Mouse (Mus musculus) MN1 (cell line): ENCODE measurements around the gene Dpysl5.

ENCODE experiments used
- DNase-seq: peaks from one replicate; pipeline ENCODE4 v3.0.0-alpha.2; 2016; ENCODE audit warnings: low spot score

The Dpysl5 gene

GRCm38 (mm10) chr5:30765596-30766370 is 54.4 kb downstream of the Dpysl5 start:
- no peak for DNase-seq

GRCm38 (mm10) chr5:30768082-30768481 is 56.7 kb downstream of the Dpysl5 start:
- DNase-seq = peak; percentile 57

GRCm38 (mm10) chr5:30768598-30768997 is 57.2 kb downstream of the Dpysl5 start:
- DNase-seq = peak; percentile 42

- no peak for DNase-seq
These were observed 57.7 kb downstream of the Dpysl5 start for GRCm38 (mm10) chr5:30769075-30769474.

- DNase-seq = peak; percentile 86
These were observed 63.4 kb downstream of the Dpysl5 start for GRCm38 (mm10) chr5:30774601-30775371.

GRCm38 (mm10) chr5:30780699-30781098 is 69.3 kb downstream of the Dpysl5 start:
- no peak for DNase-seq

- no peak for DNase-seq
These were observed 69.8 kb downstream of the Dpysl5 start for GRCm38 (mm10) chr5:30781147-30781546.

GRCm38 (mm10) chr5:30787381-30787780 is 76.0 kb downstream of the Dpysl5 start:
- DNase-seq = no peak

GRCm38 (mm10) chr5:30790047-30790446 is 78.7 kb downstream of the Dpysl5 start:
- no peak for DNase-seq

GRCm38 (mm10) chr5:30796125-30796524 is 84.8 kb downstream of the Dpysl5 start:
- DNase-seq = peak; percentile 71

- no peak for DNase-seq
These were observed 86.1 kb downstream of the Dpysl5 start for GRCm38 (mm10) chr5:30797482-30797881.

- DNase-seq = no peak
These were observed 86.6 kb downstream of the Dpysl5 start for GRCm38 (mm10) chr5:30797982-30798381.

- DNase-seq = no peak
These were observed 87.6 kb downstream of the Dpysl5 start for GRCm38 (mm10) chr5:30798965-30799364.

- DNase-seq = no peak
These were observed 91.5 kb downstream of the Dpysl5 start for GRCm38 (mm10) chr5:30802724-30803467.

- DNase-seq = peak; percentile 86
These were observed 94.7 kb downstream of the Dpysl5 start for GRCm38 (mm10) chr5:30806106-30806505.

GRCm38 (mm10) chr5:30814424-30815119 is 103.2 kb downstream of the Dpysl5 start, which contains the start of gene Mapre3:
Gene Mapre3, plus strand, starts transcription at chr5:30814641.
- DNase-seq = peak; percentile 92

- DNase-seq = peak; percentile 17
These were observed 103.7 kb downstream of the Dpysl5 start for GRCm38 (mm10) chr5:30815120-30815465.

GRCm38 (mm10) chr5:30816261-30816791 is 105.0 kb downstream of the Dpysl5 start:
- no peak for DNase-seq

GRCm38 (mm10) chr5:30818758-30819309 is 107.5 kb downstream of the Dpysl5 start:
- DNase-seq = no peak

- DNase-seq = no peak
These were observed 111.3 kb downstream of the Dpysl5 start for GRCm38 (mm10) chr5:30822689-30823088.

GRCm38 (mm10) chr5:30823091-30823490 is 111.7 kb downstream of the Dpysl5 start:
- DNase-seq = no peak
